24 mouse cellular contexts compared by ENCODE assay signal in the genomic region with DNA sequence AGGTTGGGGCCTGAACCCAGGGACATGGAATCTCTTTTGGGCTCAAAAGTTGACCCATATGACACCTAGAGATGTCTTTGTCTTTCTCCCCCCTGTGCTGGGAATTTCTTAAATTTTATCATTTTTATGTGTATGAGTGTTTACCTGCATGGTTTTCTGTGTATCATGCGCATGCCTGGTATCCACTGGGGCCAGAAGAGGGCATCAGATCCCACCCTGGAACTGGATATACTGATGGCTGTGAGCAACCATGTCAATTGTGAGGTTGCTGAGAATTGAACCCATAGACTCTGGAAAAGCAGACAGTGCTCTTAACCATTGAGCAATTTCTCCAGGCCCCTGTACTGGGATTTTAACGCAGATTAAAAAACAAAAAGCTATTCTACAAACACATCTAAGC.
DNase-seq lines count a peak whose midpoint lies in the region; ATAC-seq and TF ChIP-seq lines count a peak whose summit lies in the region.
"Had no signal": no experiment of that assay in that cellular context is flagged by ENCODE, and none has a peak within 500 bp of the region (broad histone marks: within the 10 kb centered on the region; RNA-seq: fewer than 3 reads in every experiment).

No protein-coding gene starts in this region.

- no peaks in the 10 kb centered on the region for H3K27me3 ChIP-seq in heart, embryonic 10.5 days (ENCODE audit: insufficient read depth, poor library complexity, severe bottlenecking)
- H3K27me3 ChIP-seq in intestine, postnatal 0 days (replicated peaks; ENCODE audit: control insufficient read depth, insufficient read depth, low read length): no peaks in the 10 kb centered on the region
- H3K27me3 ChIP-seq in intestine, embryonic 15.5 days (replicated peaks): no peaks in the 10 kb centered on the region
- H3K27me3 ChIP-seq in lung, postnatal 0 days (replicated peaks; ENCODE audit: insufficient read depth, low read length): no peaks in the 10 kb centered on the region
- H3K27me3 ChIP-seq: embryonic facial prominence, embryonic 12.5 days; limb, embryonic 15.5 days; neural tube, embryonic 15.5 days; stomach, embryonic 15.5 days had no signal

- no peak overlapping the region for H3K9ac ChIP-seq in intestine, postnatal 0 days (ENCODE audit: low read depth, low read length)
- H3K9ac ChIP-seq in intestine, embryonic 15.5 days: no peak overlapping the region
- no peak overlapping the region for H3K9ac ChIP-seq in lung, postnatal 0 days (replicated peaks; ENCODE audit: low read depth)
- H3K9ac ChIP-seq: embryonic facial prominence, embryonic 12.5 days; limb, embryonic 15.5 days; neural tube, embryonic 15.5 days; stomach, embryonic 15.5 days had no signal

- H3K27ac ChIP-seq in heart, embryonic 10.5 days: peak overlapping the region; percentile 87
- H3K27ac ChIP-seq in intestine, postnatal 0 days (ENCODE audit: low read depth, low read length): 0 out of 2 replicates have a peak overlapping the region, but pooled peaks have one; percentile 55
- H3K27ac ChIP-seq in intestine, embryonic 15.5 days: no peak overlapping the region
- no peak overlapping the region for H3K27ac ChIP-seq in lung, postnatal 0 days (ENCODE audit: low read length)
- H3K27ac ChIP-seq: embryonic facial prominence, embryonic 12.5 days; hindbrain, embryonic 10.5 days; hindbrain, postnatal 0 days; limb, embryonic 15.5 days; neural tube, embryonic 15.5 days; stomach, embryonic 15.5 days had no signal

- WGBS in heart, embryonic 10.5 days: 91% methylated on average over 2 of the region's 2 CpGs
- 98% methylated on average over 2 of the region's 2 CpGs for WGBS in intestine, postnatal 0 days
- 92% methylated on average over 2 of the region's 2 CpGs for WGBS in intestine, embryonic 15.5 days
- 95% methylated on average over 2 of the region's 2 CpGs for WGBS in lung, postnatal 0 days

- no peak overlapping the region for H3K4me3 ChIP-seq in heart, embryonic 10.5 days
- H3K4me3 ChIP-seq in intestine, postnatal 0 days (ENCODE audit: low read depth, low read length): no peak overlapping the region
- H3K4me3 ChIP-seq in intestine, embryonic 15.5 days (replicated peaks): no peak overlapping the region
- H3K4me3 ChIP-seq in lung, postnatal 0 days (ENCODE audit: low read depth, low read length): no peak overlapping the region
- H3K4me3 ChIP-seq: embryonic facial prominence, embryonic 12.5 days; erythroblast, embryonic 14.5 days; hindbrain, embryonic 10.5 days; limb, embryonic 15.5 days; neural tube, embryonic 15.5 days; stomach, embryonic 15.5 days had no signal

- no peak for ATAC-seq in intestine, postnatal 0 days
- ATAC-seq in intestine, embryonic 15.5 days: no peak
- ATAC-seq in lung, postnatal 0 days: no peak
- no peak for ATAC-seq in inflammation-experienced regulatory T-cells, adult 6 months
- ATAC-seq: forebrain, embryonic 14.5 days; hindbrain, postnatal 0 days; midbrain, embryonic 16.5 days had no signal

- H3K4me2 ChIP-seq in intestine, postnatal 0 days (replicated peaks; ENCODE audit: low read depth): no peak overlapping the region
- no peak overlapping the region for H3K4me2 ChIP-seq in intestine, embryonic 15.5 days (replicated peaks)
- H3K4me2 ChIP-seq in lung, postnatal 0 days (replicated peaks; ENCODE audit: low read depth, low read length): no peak overlapping the region
- H3K4me2 ChIP-seq: embryonic facial prominence, embryonic 12.5 days; limb, embryonic 15.5 days; neural tube, embryonic 15.5 days; stomach, embryonic 15.5 days had no signal

- intact Hi-C loops in heart, postnatal 14 days (cut with DNase I): loop anchor here (2.0 kb wide), 1 partner anchor 41 kb away; no protein-coding TSS in a partner anchor

- no peaks in the 10 kb centered on the region for H3K9me3 ChIP-seq in heart, embryonic 10.5 days
- H3K9me3 ChIP-seq in intestine, postnatal 0 days (ENCODE audit: control insufficient read depth): no peaks in the 10 kb centered on the region
- H3K9me3 ChIP-seq in intestine, embryonic 15.5 days: no peaks in the 10 kb centered on the region
- no peaks in the 10 kb centered on the region for H3K9me3 ChIP-seq in lung, postnatal 0 days (ENCODE audit: low read length)
- H3K9me3 ChIP-seq: embryonic facial prominence, embryonic 12.5 days; hindbrain, embryonic 10.5 days; limb, embryonic 15.5 days; neural tube, embryonic 15.5 days; stomach, embryonic 15.5 days had no signal

- H3K4me1 ChIP-seq in heart, embryonic 10.5 days: peaks cover 83% of the 10 kb centered on the region
- peaks cover 18% of the 10 kb centered on the region; the same call in 1 of the 2 replicates for H3K4me1 ChIP-seq in intestine, postnatal 0 days (replicated peaks; ENCODE audit: control insufficient read depth, insufficient read depth, low read length)
- H3K4me1 ChIP-seq in intestine, embryonic 15.5 days (replicated peaks): peaks cover 9% of the 10 kb centered on the region; the same call in 1 of the 2 replicates
- H3K4me1 ChIP-seq in lung, postnatal 0 days (ENCODE audit: insufficient read depth, low read depth, low read length): no peaks in the 10 kb centered on the region
- H3K4me1 ChIP-seq: stomach, embryonic 15.5 days had no signal

- TF ChIP-seq CTCF in intestine, postnatal 0 days (IDR thresholded peaks at IDR 0.05; ENCODE audit: low read depth): peak; percentile 44
- TF ChIP-seq CTCF in lung, postnatal 0 days (IDR thresholded peaks at IDR 0.05): peak; percentile 24

- TF ChIP-seq EP300 in lung, postnatal 0 days (IDR thresholded peaks at IDR 0.05): no peak

- no peaks in the 10 kb centered on the region for H3K36me3 ChIP-seq in heart, embryonic 10.5 days
- no peaks in the 10 kb centered on the region for H3K36me3 ChIP-seq in intestine, postnatal 0 days (ENCODE audit: control insufficient read depth, insufficient read depth)
- no peaks in the 10 kb centered on the region for H3K36me3 ChIP-seq in intestine, embryonic 15.5 days
- H3K36me3 ChIP-seq in lung, postnatal 0 days (ENCODE audit: insufficient read depth, low read length): no peaks in the 10 kb centered on the region
- H3K36me3 ChIP-seq: embryonic facial prominence, embryonic 12.5 days; hindbrain, embryonic 10.5 days; limb, embryonic 15.5 days; neural tube, embryonic 15.5 days; stomach, embryonic 15.5 days had no signal

- DNase-seq in heart, embryonic 10.5 days (ENCODE audit: low spot score): no peak
- DNase-seq in heart, postnatal 14 days: no peak
- no peak for DNase-seq in lung, postnatal 0 days (ENCODE audit: low spot score)
- DNase-seq in lung, postnatal 36 days: no peak
- no peak for DNase-seq in cerebellum, adult 11 months
- DNase-seq: adrenal gland, adult 8-10 months; cerebellum, adult 9-11 months; gastrocnemius, postnatal 36 days; kidney, postnatal 4 days; lung, postnatal 4 days; right cerebral cortex, postnatal 14 days; thymus, adult 2 months had no signal

Comparison
In these comparisons a context has a peak if more than half of its experiments do, and no peak if none do; other contexts are left out.
1. H3K27ac ChIP-seq: peak in heart, embryonic 10.5 days (single experiment) and intestine, postnatal 0 days (single experiment); none in intestine, embryonic 15.5 days (single experiment) and lung, postnatal 0 days (single experiment).